Mouse (Mus musculus) lung, postnatal 25 days (tissue): ENCODE measurements around the gene Ano6.

ENCODE experiments used
- DNase-seq: peaks from one replicate; pipeline ENCODE4 v3.0.0; 2022; ENCODE audit warnings: low spot score

Gene Ano6

DNA sequence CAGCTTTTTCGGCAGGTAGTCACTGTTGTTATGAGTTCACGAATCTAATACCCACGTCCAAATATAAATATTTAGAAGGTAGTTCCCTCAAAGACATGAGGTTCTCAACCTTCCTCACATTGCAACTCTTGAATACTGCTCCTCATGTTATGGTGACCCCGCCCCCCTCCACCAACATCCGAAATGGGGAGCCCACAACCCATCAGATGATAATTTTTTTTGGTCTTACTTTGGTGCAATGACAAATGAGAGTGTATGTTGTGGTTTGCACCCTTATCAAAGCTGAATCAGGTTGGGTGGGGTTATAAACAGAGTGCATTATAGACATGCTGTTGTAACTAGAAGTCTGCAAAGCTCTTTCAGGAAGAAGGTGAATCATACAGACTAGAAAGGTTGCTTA lies 99.7 kb downstream of the Ano6 start:
- DNase-seq = no peak

DNA sequence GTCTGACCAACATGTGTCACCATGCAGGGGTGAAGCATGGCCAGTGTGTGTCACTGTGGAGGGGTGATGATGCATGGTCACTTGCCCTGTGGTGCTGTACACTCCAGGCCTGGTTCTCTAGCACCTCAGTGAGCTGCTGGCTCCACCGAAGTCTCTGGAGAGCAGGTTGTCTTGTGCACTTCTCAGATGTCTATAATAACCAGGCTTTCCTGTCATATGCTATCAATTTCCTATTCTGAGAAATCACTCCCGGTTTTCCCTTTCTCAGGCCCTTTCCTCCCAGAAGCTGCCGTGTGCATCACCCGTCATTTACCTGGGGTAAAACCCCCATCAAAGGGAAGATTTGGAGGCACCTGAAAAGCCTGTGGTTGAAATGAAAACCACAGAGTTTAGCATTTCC lies 101.5 kb downstream of the Ano6 start:
- no peak for DNase-seq

DNA sequence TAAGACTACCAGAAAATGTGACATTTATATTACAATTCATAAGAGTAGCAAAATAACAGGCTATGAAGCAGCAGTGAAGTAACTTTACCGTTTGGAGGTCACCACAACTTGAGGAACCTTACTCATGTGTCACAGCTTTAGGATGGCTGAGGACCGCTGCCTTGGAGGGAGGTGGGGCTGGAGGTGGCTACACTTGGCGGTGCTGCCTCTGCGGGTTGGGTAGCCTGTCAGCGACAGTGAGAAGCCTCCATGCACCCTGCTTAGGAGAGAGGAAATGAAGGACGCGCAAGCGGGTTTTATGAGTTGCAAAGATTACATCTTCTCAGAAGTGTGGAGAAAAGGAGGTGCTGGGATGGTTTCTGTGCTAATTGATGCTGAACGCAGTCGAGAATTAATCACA lies 102.3 kb downstream of the Ano6 start:
- no peak for DNase-seq

DNA sequence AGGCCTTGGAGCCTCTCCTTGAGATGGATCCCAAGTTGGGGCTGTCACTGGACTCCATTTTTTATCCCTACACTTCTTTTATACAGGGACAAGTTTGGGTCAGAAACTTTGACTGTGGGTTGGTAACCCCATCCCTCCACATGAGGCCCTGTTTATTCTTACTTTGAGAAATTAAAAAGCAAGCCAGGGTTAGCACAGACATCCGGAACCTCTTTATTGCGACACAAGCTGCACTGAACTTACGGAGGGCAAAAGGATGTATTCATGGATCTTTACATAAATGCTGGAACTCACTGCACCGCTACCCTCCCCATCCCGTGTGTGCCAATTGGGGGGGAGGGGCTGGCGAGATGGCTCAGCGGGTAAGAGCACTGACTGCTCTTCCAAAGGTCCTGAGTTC lies 105.1 kb downstream of the Ano6 start:
- no peak for DNase-seq

DNA sequence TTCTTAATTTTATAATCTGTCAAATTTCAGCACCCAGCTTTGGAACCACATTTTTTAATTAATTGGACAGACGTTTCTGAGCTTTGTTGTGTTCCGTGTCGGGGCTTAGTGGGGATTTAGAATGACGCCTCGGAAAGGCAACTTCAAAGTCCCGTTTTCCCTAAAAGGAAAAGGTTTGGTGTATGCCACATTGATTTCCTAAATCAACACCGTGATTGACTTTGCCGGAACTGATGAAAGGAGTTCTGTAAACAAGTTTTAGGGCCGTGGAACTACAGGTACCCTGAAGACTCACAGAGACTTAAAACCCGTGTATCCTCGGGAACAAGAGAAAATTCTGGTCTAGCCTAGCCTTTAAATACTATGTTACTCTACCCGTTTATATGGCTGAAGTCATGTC lies 107.0 kb downstream of the Ano6 start:
- DNase-seq = no peak

DNA sequence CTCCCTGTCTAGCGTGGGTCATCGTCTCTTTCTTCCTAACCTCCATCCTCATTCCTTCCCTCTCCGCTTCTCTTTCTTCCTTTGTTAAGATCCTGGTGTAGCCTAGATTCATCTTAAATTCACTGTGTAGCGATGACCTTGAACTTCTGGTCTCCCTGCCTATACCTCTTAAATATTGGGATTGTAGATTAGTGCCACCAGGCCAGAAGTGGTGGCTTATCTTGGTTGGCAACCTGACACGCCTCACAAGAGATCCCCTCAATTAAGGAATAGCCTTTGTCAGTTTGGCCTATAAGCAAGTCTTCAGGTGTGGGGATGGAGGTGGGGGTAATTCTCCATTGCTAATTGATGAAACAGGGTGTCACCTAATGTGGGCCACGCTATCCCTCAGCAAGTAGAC lies 107.8 kb downstream of the Ano6 start:
- no peak for DNase-seq

DNA sequence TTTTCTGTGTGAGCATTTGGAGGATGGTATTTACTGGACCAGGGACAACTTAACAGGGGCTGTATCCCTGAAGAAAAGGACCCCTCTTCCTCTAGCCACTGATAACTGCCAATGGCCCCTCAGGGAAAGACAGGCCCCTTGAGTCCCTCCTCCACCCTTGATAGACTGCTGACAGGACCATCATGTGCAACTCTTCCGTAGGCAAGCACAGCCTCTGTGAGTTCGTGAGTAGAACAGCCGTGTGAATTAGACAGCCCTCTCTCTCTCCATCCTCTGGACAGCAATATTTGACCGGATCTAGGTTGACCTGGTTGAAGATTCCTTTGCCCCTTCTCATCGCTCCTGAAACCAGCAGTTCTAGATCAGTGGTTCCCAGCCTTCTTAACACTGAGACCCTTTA lies 111.8 kb downstream of the Ano6 start:
- DNase-seq = no peak

DNA sequence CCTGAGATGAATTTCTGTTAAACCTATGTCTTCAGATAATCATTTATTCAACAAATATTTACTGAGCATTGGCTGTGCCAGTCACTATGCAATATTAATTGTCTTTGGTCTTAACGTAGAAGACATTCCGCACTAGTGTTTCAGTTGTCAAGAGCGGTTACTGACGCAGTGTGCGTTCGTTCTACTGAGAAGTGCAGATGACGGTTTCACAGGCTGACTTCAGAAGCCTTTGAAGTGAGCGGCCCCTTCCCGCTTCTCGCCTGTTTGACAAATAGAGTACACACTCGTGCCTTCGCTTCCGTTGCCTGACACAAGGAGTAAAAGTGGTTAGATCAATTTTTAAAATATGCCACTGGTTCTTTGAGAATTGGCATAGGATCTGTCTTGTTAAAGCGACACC lies 113.6 kb downstream of the Ano6 start:
- no peak for DNase-seq

DNA sequence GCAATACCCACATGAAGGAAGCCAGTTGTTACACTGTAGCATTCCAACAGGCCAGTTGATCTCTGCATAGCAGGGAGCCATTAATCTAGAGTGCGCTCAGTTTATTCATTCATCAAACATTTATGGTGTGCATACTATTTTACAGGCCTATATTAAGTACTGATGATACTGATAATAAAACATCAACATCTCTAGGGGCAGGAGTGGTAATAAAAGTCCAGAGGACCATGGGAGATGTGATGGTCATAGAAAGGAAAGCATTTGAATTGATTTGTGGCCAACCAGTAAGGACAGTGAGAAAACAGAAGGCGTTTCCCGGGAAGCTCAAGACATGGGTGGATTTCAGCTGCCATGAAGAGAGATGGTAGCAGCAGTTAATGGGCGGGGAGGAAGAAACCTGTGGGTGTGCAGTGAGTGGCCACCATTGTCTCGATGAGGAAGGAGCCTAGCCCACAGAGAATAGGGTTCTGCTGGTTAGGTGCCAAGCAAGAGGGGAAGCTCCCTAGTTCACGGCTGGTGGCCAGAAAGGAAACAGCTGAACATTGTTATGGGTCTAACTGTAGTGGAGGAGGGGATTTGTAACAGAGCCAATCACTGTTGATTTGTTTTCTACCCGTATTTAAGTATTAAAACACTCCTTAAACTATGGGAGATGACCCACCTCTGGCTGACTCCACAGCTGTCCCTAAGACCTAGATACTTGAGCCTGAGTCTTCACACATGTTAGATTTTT lies 115.5 kb downstream of the Ano6 start:
- peak; percentile 87 for DNase-seq

DNA sequence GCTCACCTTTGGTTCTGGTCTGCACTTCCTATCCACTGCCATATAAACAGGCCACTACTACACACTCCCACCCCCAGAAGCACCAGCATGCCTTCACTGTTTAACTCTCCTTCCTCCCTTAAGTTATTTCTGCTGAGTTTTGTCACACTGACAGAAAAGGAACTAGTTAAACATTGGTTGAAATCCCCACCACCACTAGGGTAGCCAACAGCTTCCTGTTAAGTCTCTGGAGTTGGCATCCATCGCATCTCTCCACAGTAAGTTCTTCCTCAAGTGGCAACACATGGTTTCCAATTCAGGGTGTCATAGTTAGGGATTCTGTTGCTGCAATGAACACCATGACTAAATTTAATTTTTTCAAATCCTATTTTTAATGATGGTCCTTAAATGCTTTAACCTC lies 116.2 kb downstream of the Ano6 start:
- DNase-seq = no peak

DNA sequence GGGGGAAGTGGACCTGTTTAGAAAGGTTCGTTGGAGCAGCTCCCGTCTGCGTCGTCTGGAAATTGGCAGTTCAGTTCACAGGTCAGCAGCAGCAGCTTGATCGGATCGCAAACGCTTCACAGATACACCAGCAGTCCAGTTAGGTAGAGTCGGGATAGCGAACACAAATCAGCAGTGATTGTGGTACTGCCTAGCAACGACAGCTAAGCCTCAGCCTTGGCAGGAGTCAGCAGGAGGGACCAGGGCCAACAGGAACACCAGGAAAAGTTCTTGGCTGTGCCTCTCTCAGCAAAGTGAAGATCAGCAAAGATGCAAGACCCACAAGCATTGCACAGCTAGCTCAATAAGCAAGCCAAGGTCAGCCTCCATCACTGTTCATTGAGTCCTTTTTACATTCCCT lies 116.7 kb downstream of the Ano6 start:
- peak; percentile 83 for DNase-seq

DNA sequence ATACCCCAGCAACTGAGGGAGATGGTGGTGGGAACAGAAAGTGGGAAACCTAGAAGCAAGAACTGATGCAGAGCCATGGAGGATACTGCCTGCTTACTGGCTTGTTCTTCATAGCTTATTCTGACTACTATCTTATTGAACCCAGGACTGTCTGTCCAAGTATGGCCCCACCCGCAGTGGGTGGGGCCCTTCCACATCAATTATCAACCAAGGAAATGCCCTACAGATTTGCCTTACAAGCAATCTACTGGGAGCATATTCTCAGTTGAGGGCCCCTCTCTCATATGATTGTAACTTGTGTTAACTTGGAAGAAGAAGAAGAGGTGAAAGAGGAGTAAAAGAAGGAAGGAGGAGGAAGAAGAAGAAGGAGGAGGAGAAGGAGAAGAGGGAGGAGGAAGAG lies 117.3 kb downstream of the Ano6 start:
- DNase-seq = no peak

DNA sequence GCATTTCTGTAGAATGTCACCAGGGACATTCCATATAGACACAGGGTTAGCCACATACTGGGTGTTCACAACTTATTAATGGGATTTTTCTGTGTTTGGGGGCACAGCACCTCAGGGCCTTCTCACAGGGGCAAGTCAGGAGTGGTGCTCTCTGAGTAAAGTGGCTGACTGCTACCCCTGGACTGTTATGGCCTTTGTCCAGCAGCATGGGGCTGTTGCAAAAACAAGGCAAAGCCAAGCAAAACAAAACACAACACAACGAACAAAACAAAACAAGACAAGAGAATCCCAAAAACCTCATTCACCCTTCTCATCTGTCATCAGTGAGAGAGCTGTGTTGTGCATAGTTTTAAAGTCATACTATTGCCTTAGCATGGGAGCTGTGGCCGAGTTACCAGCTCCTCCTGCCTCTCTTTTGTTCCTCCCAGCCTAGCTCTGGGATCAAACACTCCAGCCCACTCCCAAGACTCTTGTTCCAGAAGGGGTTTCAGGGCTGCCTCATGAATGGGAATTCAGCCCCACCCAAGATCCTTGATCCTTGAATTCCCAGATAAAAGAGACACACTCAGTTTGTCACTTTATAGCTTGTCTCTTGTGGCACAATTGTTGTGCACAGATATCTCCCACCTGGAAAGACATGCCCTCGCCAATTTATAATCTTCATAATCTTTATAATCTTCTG lies 119.6 kb downstream of the Ano6 start:
- DNase-seq = no peak

DNA sequence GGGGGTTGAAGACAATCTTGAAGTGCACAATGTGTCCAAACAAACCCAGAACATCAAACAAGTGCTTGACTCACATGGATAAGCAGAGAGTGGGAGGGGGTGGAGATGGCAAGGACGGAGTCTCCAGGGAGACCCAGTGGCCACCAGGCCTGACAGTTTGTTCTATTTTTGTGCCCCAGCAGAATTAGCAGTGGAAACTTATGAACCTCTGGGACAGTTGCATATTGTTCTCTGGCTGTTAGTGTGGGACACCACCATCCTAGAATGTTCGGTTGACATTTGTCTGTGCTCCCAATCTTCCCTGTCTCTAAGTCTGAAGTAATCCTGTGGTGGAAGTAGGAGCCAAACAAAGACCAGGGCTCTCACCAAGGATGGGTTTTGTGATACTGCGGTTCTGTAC lies 124.3 kb downstream of the Ano6 start:
- no peak for DNase-seq

DNA sequence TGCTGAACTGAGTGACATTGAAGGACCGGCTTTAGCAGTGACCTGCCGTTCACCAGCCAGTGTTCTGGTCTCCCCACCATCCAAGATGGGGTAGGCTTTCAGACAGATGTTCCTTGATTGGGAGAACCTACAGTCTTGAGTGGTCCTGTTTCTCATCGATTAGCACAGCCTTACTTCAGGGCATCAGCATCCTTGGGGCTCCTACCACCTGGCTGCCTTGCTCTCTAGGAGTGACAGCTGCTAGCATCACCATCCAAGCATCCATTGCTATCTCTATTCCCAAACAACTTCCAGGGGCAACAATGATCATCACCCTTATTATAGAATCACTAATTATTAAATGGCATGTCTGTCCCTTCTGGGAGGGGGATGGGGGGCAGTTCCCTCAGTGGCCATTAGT lies 124.8 kb downstream of the Ano6 start:
- no peak for DNase-seq

DNA sequence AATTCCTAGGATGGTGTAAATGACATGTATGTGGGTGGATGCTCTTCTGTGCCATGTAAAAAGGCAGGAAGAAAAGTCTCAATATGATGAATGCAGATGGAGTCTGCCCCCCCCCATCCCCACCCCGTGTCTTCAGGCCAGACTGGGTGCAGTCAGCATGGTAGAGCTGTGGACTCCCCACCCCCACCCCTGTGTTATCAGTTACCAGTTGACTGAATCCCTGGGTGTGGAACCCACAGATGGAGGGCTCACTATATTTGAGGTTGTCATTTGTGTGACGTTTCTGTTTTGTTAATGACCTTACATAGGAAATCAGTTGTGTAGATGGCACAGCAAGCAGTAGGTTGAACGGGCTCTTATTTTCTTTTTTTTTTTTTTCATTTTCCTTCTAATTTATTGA lies 126.7 kb downstream of the Ano6 start:
- no peak for DNase-seq

DNA sequence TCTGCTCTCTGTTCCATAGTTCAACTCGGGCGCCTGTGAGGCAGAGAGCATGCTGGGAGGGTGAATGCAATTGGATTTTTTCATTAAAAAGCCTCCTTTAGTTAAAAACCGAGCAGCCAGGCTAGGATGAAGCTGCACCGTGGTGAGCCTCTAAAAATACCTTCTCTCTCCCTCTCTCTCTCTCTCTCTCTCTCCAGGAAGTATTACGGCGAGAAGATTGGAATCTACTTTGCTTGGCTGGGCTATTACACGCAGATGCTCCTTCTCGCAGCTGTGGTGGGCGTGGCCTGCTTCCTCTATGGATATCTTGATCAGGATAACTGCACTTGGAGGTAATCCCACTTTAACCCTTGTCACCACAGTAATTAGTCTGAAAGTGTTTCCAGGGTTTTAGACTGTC lies 129.4 kb downstream of the Ano6 start:
- DNase-seq = no peak

DNA sequence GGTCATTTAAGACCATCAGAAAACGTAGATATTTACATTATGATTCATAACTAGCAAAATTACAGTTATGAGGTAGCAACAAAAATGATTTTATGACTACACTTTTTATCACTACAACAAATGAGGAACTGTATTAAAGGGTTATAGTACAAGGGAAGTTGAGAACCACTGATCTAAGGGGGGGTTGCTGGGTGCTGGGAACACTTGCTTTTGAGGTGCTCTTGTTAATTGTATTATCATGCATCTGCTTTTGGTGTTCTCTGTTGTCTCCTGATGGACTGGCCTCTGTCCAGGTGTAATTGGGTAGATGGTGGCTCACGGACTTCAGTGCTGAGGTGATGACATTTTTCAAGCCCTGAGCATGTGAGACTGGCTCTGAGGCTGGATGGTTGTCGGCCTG lies 130.4 kb downstream of the Ano6 start:
- DNase-seq = no peak

DNA sequence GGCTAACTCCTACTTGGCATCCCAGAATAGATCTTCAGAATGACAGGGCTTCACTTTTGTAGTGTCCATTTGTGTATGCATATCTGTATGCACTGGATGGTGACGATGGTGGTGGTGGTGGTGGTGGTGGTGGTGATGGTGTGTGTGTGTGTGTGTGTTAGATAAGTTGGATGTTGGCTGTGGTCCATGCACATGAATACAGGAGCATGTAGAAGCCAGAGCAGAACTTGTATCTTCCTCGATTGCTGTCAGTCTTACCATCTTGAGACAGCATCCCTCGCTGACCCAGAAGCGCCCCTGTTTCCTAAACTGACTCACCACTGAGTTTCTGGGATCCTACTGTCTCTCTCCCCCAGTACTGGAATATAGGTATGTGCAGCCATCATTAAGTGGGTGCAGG lies 131.0 kb downstream of the Ano6 start:
- no peak for DNase-seq

DNA sequence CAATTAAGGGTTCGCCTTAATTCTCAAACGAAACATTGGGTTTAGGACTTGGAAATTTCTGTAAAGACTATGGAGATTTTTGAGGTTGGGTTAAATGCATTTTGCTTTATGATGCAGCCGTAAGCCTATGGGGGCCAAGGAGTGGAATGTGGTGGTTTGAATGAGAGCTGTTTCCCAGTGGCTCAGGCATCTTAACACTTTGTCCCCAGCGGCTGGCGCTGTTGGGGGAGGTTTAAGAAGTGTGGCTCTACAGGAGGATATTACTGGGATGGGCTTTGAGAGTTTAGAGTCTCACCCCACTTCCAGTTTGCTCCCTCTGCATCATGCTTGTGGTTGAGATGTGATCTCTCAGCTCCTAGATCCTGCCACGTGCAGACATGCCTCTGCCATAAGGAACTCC lies 131.9 kb downstream of the Ano6 start:
- no peak for DNase-seq

DNA sequence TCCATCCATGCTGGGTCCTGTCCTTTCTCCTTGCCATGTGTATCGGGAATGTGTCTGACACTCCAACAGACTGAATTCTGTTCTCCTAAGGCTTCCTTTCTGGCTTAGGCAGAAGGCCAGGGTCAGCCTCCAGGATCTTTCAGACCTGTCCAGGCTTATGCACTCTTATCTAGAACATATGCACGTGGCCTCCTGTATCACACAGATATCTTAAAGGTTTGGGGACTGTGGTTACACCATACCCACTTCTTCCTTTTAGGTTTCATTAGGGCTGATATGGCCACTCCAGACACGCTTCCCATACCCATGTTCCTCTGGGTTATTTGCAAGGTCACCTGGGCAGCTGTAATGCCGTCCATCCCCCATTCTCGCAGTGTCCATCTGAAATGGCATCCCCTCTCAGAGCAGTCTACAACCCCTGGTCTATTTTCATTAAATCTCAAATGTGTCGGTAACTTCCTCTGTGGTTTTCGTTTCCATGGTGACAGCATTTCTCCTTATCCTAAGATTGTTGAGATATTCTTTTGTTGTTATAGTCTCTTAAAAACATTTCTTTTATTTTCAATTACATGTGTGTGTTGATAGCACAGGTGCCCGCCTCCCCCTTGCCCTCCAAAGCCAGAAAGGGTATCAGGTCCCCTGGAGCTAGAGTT lies 134.8 kb downstream of the Ano6 start:
- no peak for DNase-seq

DNA sequence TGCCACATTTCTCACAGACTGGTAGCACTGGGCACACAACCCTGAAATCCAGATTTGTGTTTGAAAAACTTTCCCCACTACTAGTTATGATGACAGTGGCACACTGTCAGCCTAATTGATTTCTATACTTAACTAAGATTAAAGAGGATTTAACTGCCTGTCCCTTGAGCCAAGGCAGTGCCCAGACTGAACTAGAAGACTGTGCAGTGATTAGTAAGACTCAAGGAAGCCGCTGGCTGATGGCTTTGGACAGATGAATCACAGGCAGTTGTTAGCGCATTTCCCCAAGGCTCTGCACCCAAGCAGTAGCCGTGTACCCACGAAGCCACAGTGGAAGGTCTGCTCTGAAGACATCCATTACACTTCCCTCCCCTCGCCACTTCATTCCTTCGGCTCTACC lies 138.4 kb downstream of the Ano6 start:
- no peak for DNase-seq

DNA sequence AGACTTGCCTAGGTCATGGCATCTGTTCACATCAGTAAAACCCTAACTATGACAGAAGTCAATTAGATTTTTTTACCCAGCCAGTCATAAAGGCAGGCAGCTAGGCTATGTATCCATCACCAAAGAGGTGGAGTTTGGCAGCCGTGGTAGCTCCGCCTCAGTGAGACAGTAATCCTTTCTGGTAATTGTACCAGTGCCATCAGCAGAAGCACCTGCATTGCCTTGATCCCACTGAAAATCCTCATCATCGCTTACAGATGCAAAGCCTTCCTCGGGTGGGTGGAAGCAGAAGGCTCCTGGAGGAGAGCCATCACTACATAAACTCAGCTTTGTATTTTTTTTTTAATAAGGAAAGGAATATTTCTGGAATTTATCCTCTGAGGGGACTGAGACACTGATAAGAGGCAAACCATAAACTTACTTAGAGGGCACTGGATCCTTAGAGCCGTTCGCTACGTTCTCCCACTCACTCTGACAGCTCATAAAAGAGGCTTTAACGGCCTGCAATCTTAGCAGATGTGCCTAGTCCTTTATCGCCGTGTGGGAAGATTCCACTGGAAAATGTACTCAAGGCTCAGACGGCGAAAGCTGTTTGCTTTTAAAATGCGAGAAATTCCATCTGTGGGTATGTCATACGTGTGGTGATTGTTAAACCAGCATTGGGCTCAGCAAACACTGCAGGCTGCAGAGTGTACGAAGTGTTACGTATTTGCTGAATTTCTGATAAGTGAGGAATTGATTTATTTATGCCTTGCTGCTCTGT lies 140.6 kb downstream of the Ano6 start:
- DNase-seq = peak; percentile 47
